Mouse (Mus musculus) cerebellum, adult 2 months (tissue): Measurements from ENCODE around the gene Efcab6.

ENCODE experiments used
- CTCF ChIP-seq: fragments of 200-500 bp; IDR thresholded peaks from 2 replicates; pipeline ENCODE4 v1.5.1; 2011; ENCODE audit warnings: low read depth, mild to moderate bottlenecking, control low read depth, low read length, moderate library complexity, borderline replicate concordance; ENCODE audit not compliant: insufficient read depth
- POLR2A ChIP-seq: fragments of 200-500 bp; IDR thresholded peaks from 2 replicates; pipeline ENCODE4 v1.6.1; 2011; ENCODE audit warnings: low read length, control low read depth, borderline replicate concordance; ENCODE audit not compliant: insufficient read depth

DNA sequence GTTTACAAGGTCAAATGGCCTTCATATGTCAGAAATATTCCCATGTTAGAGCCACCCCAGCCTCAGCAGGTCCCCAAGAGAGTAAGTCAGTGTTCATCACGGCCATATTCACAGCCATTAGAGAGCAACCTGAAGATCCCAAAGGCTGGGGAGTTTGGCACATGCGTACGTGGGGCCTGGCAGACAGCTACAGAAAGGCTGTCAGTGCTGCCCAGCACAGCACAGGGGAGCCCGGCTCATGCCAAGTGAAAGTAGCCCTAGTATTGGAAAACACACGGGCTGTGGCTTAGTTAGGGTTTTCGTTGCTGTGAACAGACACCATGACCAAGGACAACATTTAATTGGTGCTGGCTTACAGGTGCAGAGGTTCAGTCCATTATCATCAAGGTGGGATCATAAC lies 40.3 kb downstream of the Efcab6 start:
- TF ChIP-seq CTCF (no peak), POLR2A (no peak)
